8 mouse cellular contexts compared by ENCODE assay signal in genomic region chr3:36000275-36001239, GRCm38 (mm10). TPM values are rescaled to one million over a fixed set of nuclear protein-coding genes. Genes with fewer than 3 reads are reported as not detected.
DNase-seq lines count a peak whose midpoint lies in the region; ATAC-seq lines count a peak whose summit lies in the region.

Gene Mccc1 (minus strand): TSS chr3:36000678.

- DNase-seq in Muller cell, postnatal 12 days (ENCODE audit: inconsistent ontology term): peak; percentile 98
- peak; percentile 97 for DNase-seq in cerebellum, adult 9-11 months
- DNase-seq in frontal cortex, adult 2 months (ENCODE audit: extremely low spot score in 1 of 2, low spot score in 1 of 2): peak; percentile 94 to 98
- DNase-seq in hindbrain, embryonic 11.5 days (ENCODE audit: low spot score): peak; percentile 92
- peak; percentile 96 to 97 for DNase-seq in layer of hippocampus, postnatal 10 days (ENCODE audit: low spot score in 2 of 2)
- DNase-seq in lung, postnatal 10 days: peak; percentile 96
- DNase-seq in ovary, postnatal 36 days (ENCODE audit: low spot score): peak; percentile 89
- peak; percentile 92 for DNase-seq in thymus, postnatal 25 days

- H3K9me3 ChIP-seq in hindbrain, embryonic 11.5 days (ENCODE audit: control insufficient read depth, low read length): no peaks in the 10 kb centered on the region

- no peaks in the 10 kb centered on the region; the same call in 1 of the 2 replicates for H3K4me1 ChIP-seq in hindbrain, embryonic 11.5 days (replicated peaks; ENCODE audit: control insufficient read depth, insufficient read depth, low read length)

- WGBS in hindbrain, embryonic 11.5 days: 6% methylated on average over 39 of the region's 39 CpGs

- H3K27me3 ChIP-seq in hindbrain, embryonic 11.5 days (ENCODE audit: control insufficient read depth, insufficient read depth, low read length): no peaks in the 10 kb centered on the region

- peak within 1 kb of the TSS; percentile 59 for H3K9ac ChIP-seq in hindbrain, embryonic 11.5 days (ENCODE audit: low read depth, low read length)

- peak within 1 kb of the TSS; percentile 62 for H3K4me2 ChIP-seq in hindbrain, embryonic 11.5 days (replicated peaks; ENCODE audit: low read depth, low read length)

- no peaks in the 10 kb centered on the region for H3K36me3 ChIP-seq in hindbrain, embryonic 11.5 days (ENCODE audit: control insufficient read depth, insufficient read depth, low read length)

- H3K4me3 ChIP-seq in hindbrain, embryonic 11.5 days (ENCODE audit: low read depth, low read length): peak within 1 kb of the TSS; percentile 64

- peak; percentile 100 for ATAC-seq in hindbrain, embryonic 11.5 days (ENCODE audit: low FRiP score)

- peak within 1 kb of the TSS; percentile 65 for H3K27ac ChIP-seq in hindbrain, embryonic 11.5 days (ENCODE audit: low read depth, low read length)

RNA-seq across cellular contexts. Expression of gene Mccc1, which starts in this region (rescaled TPM):
- 27.9 and 32.3 TPM in 2 replicates for polyA plus RNA-seq in frontal cortex, adult 2 months (2012; rRNA removed)
- polyA plus RNA-seq in hindbrain, embryonic 11.5 days (2014; fragmentation: Nextera tagmentation; extraction: Ambion mirVana): 31.3 and 35.7 TPM in 2 replicates
- total RNA-seq in layer of hippocampus, postnatal 10 days (2021): 10 to 100 TPM; 27.5 to 34.9 TPM

Comparison
In these comparisons a context has a peak if more than half of its experiments do, and no peak if none do; other contexts are left out.
1. Peak in every context shown above with its lines: DNase-seq, ATAC-seq, H3K4me3 ChIP-seq and H3K27ac ChIP-seq.